Mouse (Mus musculus) gastrocnemius, adult 2 months (tissue): Measurements from ENCODE around the gene Zfhx3. TPM values are rescaled to one million over a fixed set of nuclear protein-coding genes. Genes with fewer than 3 reads are reported as not detected.

ENCODE experiments used
- DNase-seq: peaks from one replicate; pipeline ENCODE4 v3.0.0; 2022
- H3K27ac ChIP-seq: fragments of 200-600 bp; 2 replicates; pipeline ENCODE4 v1.8.1; 2022; ENCODE audit warnings: mild to moderate bottlenecking
- H3K4me3 ChIP-seq: fragments of 200-600 bp; 2 replicates; pipeline ENCODE4 v1.8.1; 2022; ENCODE audit warnings: mild to moderate bottlenecking, moderate library complexity
- CTCF ChIP-seq: fragments of 200-600 bp; IDR thresholded peaks from 2 replicates; pipeline ENCODE4 v1.8.1; 2022; ENCODE audit warnings: antibody characterized with exemption, mild to moderate bottlenecking, moderate library complexity
- intact Hi-C: fragments of 180-260 bp; cut with DNase I; formaldehyde crosslinking; loops from one replicate; pipeline ENCODE4 v1.15.1; 2025
- total RNA-seq, 2 experiments: library from RNA; stranded (reverse); gene quantifications; 2 replicates each; pipeline ENCODE4 v1.2.3; 2021

The Zfhx3 gene
- total RNA-seq, 2 experiments from 2014 or later: 14.1 to 17.7 TPM

- intact Hi-C loops: no loop called here
- 0 out of 2 replicates have a peak overlapping the region, but pooled peaks have one; percentile 8 for H3K4me3 ChIP-seq
- no peak for TF ChIP-seq CTCF
- no peak for DNase-seq
- H3K27ac ChIP-seq: no peak overlapping the region
Observed at GRCm38 (mm10) chr8:108820634-108821033, 878.2 kb downstream of the Zfhx3 start.

GRCm38 (mm10) chr8:108822841-108823266, 880.4 kb downstream of the Zfhx3 start:
- TF ChIP-seq CTCF: no peak
- no peak overlapping the region for H3K27ac ChIP-seq
- no peak overlapping the region for H3K4me3 ChIP-seq
- intact Hi-C loops: no loop called here
- no peak for DNase-seq

- intact Hi-C loops: no loop called here
- Histone ChIP-seq H3K4me3 (no peak overlapping the region), H3K27ac (no peak overlapping the region)
- DNase-seq: no peak
- TF ChIP-seq CTCF: no peak
Observed at GRCm38 (mm10) chr8:108824049-108824448, 881.6 kb downstream of the Zfhx3 start.

- intact Hi-C loops: no loop called here
- no peak overlapping the region for H3K4me3 ChIP-seq
- no peak for TF ChIP-seq CTCF
- no peak for DNase-seq
- no peak overlapping the region for H3K27ac ChIP-seq
Observed at GRCm38 (mm10) chr8:108826414-108826813, 884.0 kb downstream of the Zfhx3 start.

- TF ChIP-seq CTCF: no peak
- no peak for DNase-seq
- Histone ChIP-seq H3K4me3 (peak overlapping the region; percentile 36), H3K27ac (no peak overlapping the region)
- intact Hi-C loops: no loop called here
Observed at GRCm38 (mm10) chr8:108827428-108827827, 885.0 kb downstream of the Zfhx3 start.

GRCm38 (mm10) chr8:108829305-108829717, 886.9 kb downstream of the Zfhx3 start:
- peak; percentile 63 for DNase-seq
- intact Hi-C loops: no loop called here
- no peak overlapping the region for H3K27ac ChIP-seq
- H3K4me3 ChIP-seq: no peak overlapping the region
- TF ChIP-seq CTCF: no peak

- Histone ChIP-seq H3K4me3 (no peak overlapping the region), H3K27ac (no peak overlapping the region)
- intact Hi-C loops: no loop called here
- no peak for DNase-seq
- TF ChIP-seq CTCF: no peak
Observed at GRCm38 (mm10) chr8:108835143-108835542, 892.7 kb downstream of the Zfhx3 start.

- no peak for TF ChIP-seq CTCF
- no peak for DNase-seq
- intact Hi-C loops: no loop called here
- Histone ChIP-seq H3K27ac (no peak overlapping the region), H3K4me3 (no peak overlapping the region)
Observed at GRCm38 (mm10) chr8:108837788-108838187, 895.3 kb downstream of the Zfhx3 start.

GRCm38 (mm10) chr8:108838761-108839160, 896.3 kb downstream of the Zfhx3 start:
- no peak for DNase-seq
- Histone ChIP-seq H3K27ac (no peak overlapping the region), H3K4me3 (no peak overlapping the region)
- intact Hi-C loops: no loop called here
- no peak for TF ChIP-seq CTCF

- intact Hi-C loops: no loop called here
- Histone ChIP-seq H3K4me3 (no peak overlapping the region), H3K27ac (no peak overlapping the region)
- no peak for TF ChIP-seq CTCF
- DNase-seq: no peak
Observed at GRCm38 (mm10) chr8:108842307-108842706, 899.9 kb downstream of the Zfhx3 start.

- DNase-seq: no peak
- intact Hi-C loops: no loop called here
- H3K27ac ChIP-seq: no peak overlapping the region
- no peak overlapping the region for H3K4me3 ChIP-seq
- no peak for TF ChIP-seq CTCF
Observed at GRCm38 (mm10) chr8:108846174-108846573, 903.7 kb downstream of the Zfhx3 start.

- intact Hi-C loops: no loop called here
- no peak overlapping the region for H3K4me3 ChIP-seq
- TF ChIP-seq CTCF: no peak
- no peak for DNase-seq
- H3K27ac ChIP-seq: no peak overlapping the region
Observed at GRCm38 (mm10) chr8:108846827-108847226, 904.4 kb downstream of the Zfhx3 start.

- no peak overlapping the region for H3K27ac ChIP-seq
- no peak for TF ChIP-seq CTCF
- intact Hi-C loops: no loop called here
- H3K4me3 ChIP-seq: no peak overlapping the region
- no peak for DNase-seq
Observed at GRCm38 (mm10) chr8:108847356-108847755, 904.9 kb downstream of the Zfhx3 start.

GRCm38 (mm10) chr8:108848484-108848883, 906.0 kb downstream of the Zfhx3 start:
- no peak for TF ChIP-seq CTCF
- no peak for DNase-seq
- Histone ChIP-seq H3K4me3 (no peak overlapping the region), H3K27ac (no peak overlapping the region)
- intact Hi-C loops: no loop called here

GRCm38 (mm10) chr8:108853028-108853427, 910.6 kb downstream of the Zfhx3 start:
- no peak for DNase-seq
- Histone ChIP-seq H3K4me3 (no peak overlapping the region), H3K27ac (no peak overlapping the region)
- TF ChIP-seq CTCF: no peak
- intact Hi-C loops: no loop called here
